Mouse (Mus musculus) spleen, postnatal 10 days (tissue): ENCODE measurements at regions not wholly inside any gene's neighbourhood (a gene's known extent, or its start where the extent isn't known, plus 50 kb on each side); places are given as distances from the start of the nearest gene placed in this dataset.

Experiments
- DNase-seq, 2 experiments: peaks; one replicate each; pipeline ENCODE4 v3.0.0; 2021 to 2022; ENCODE audit warnings: low spot score in 2 of 2

DNA sequence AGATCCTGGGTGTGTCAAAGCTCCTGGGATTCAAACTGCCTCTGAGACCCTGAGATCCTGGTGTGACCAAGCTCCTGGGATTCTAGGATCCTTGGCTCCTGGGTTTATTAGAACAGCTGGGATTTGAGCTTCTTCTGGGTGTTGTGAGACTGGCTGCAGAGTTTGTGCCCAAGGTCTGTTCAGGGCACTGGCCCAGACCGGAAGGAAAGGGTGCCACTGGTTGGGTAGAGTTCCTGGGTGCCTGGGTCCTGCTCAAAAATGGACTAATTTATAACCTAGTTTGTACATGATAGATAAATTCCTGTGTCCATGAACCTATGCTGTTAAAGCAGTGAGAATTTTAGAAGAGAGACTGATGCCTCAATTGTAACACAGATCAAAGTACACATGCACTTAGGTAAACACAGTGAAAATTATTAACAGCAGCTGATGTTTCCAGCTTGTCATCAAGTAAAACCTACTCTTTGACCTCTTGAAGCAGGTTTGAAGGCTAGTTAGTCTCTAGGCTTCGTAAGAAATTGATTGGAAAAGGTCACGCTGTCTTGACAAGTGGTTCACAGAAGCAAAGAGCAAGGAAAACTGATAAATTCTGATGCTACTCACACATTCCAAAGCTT, 561.2 kb downstream of the 1700064H15Rik start:
- DNase-seq, result no peak
